Mouse (Mus musculus): ENCODE results near the gene Rcc1l. TPM values are rescaled to one million over a fixed set of nuclear protein-coding genes. Genes with fewer than 3 reads are reported as not detected.
A peak's percentile ranks its signal among the peaks of the same experiment; 100 is the strongest.

Rcc1l gene
- 13.0 and 14.0 TPM in 2 replicates for polyA plus RNA-seq (2012; rRNA removed)

DNA sequence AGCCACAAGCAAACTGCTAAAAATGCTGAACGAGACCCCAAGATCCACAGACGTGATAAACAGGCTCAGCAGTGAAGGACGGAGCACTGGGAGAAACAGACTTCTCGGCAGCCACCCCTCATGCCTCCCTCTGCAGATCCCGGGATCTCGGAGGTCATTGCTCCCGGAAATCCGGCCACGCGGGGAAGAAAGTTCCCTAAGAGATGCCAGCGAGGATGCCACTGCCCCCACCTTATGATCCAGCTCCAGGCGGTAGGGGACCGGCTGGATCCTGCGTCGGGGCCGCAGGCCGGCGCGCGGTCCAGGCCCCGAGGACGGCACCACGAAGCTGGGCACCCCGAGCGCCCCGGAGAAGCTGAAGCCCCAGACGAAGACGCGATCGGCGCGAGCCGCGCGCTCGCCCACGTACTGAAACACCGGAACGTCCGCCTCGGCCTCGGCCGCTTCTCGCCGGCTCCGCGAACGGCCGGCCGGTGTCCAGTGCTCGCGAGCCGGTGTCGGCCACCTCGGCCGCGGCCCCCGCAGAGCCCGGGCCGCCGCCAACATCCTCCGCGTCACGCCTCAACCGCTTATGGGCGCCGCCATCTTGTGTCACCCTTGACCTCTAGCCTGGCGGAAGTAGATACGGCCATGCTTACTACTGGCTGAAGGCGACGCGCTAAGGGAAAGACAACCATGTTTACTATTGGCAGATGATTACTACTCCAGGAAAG is at the start of gene Rcc1l:
TSS of gene Rcc1l (minus strand) at position 606 of the 713 bp plus-strand sequence.
- peak; percentile 72 for DNase-seq (ENCODE audit: low read depth, low spot score)
- WGBS = under 1% methylated on average over 72 of the region's 72 CpGs

DNA sequence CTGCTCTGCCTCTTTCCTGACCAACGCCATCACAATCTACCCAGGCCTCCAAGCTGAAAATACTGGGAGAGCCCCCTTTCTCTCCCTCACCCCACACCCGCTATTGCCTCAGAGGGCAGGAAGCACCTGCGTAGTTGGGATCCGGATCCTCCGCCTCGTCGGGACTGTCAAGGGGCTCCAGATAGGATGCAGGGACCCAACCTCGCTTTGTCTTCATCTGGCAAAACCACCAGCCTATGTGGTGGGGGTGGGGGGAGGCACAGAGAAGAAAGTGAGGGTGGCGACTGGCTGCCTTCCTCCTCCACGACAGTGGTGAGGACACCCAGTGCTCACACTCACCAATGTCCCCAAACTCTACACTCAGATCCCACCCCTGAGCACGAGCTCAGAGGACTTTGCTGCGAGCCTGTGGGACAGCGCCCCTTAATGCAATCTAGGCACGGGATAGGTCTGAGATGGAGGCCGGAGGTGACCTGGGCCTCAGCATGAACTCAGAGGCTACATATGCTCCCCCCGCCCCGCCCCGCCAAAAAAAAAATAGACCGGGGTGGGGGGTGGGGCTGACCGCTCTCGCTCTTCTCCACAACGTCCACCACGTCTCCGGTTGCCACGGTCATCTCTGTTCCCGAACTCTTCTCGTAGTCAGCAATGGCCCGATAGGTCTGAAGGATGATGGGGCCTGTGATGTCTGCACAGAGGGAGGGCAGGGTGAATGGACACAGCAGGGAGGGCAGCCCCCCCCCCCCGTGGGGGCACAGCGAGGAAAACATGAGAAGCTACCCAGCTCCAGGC is 48.7 kb upstream of the Rcc1l start:
- DNase-seq (ENCODE audit: low read depth, low spot score) = no peak
- WGBS = 79% methylated on average over 30 of the region's 30 CpGs

DNA sequence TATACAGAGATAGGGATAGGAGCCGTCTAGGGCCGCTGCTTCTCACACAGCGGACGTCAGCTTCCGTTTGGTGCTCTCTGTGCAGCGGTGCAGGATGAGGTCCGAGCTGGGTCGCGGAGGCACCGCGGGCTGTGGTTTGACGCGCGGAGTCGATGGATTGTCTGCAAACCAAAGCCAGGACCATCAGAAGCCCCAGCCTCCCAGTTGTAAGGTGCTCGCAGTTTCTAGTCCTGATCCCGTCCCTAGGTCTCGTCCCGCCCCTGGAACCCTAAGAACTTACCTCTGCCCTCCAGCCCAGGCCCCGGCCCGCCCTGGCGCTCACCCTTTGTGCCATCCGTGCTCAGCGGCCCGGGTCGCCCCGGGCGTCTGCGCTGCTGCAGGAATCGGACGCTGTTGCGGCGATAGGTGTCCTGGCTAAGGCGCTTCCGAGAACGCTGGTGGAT is 45.2 kb upstream of the Rcc1l start:
- DNase-seq (ENCODE audit: low read depth, low spot score) = no peak
- WGBS = 12% methylated on average over 36 of the region's 36 CpGs

DNA sequence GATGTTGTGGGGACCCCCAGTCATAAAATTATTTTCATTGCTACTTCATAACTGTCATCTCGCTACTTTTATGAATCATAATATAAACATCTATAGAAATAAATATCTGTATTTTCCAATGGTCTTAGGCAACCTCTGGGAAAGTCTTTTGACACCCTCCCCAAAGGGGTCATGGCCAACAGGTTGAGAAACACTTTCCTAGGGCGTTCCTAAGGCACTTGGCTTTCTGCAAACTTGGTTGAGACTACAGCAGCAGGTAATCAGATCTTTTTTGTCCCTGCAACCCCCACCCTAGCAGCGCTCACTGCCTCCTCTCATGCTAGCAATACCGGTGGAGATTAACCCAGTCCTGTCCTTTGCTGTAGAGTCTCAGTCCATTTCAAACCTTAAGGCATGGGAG is 44.7 kb upstream of the Rcc1l start:
- DNase-seq (ENCODE audit: low read depth, low spot score) = no peak
- WGBS = 56% methylated on average over 4 of the region's 4 CpGs

DNA sequence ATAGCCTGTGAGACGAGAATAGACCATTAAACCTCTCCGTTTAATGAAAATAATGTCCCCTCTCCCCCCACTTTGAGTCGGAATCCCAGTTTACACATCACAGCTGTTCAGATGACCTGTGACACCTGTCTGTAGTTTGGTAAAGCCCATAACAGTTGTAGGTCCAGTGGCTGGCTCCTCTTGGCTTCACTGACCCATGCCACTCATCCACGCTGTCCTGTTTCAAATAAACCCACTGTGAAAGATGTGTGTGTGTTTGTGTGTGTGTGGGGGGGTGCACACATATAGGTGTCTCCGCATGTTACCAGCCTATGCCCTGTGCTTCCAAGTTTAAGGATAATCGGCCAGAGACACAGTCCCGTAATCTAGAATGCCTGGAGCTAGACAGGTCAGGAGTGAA is 41.3 kb upstream of the Rcc1l start:
- DNase-seq (ENCODE audit: low read depth, low spot score) = no peak
- WGBS = 86% methylated on average over 7 of the region's 7 CpGs

DNA sequence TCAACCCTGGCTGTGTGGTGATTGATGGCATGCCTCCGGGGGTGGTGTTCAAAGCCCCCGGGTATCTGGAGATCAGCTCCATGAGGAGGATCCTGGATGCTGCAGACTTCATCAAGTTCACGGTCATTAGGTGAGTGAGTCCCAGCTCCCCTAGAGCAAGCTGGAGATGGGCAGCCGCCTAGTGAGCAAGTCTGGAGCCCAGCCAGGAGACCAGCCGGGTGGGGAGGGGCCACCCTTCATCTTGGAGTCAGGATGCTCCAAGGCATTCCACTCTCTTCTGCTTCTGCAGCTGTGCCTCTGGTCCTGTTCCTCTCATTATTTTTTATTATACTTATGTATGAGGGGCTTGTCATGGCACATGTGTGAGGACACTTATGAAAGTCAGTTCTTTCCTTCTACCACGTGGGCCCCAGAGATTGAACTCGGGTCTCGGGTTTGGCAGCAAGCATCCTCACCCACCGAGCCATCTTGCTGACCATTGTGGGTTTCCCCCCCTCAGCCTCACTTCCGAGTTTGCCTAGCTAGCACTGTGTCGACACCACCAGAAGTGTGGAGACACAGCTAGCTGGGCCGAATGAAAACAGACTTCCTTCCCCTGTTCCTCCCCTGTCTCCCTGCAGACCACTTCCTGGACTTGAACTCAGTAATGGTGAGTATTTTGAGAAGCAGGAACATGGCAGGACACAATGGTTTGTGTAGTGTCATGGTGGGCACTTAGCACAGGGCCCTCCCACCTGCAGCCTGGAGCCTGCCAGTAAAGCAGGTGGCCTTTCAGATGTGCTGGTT is 37.6 kb upstream of the Rcc1l start:
- WGBS = 58% methylated on average over 12 of the region's 12 CpGs
- no peak for DNase-seq (ENCODE audit: low read depth, low spot score)

DNA sequence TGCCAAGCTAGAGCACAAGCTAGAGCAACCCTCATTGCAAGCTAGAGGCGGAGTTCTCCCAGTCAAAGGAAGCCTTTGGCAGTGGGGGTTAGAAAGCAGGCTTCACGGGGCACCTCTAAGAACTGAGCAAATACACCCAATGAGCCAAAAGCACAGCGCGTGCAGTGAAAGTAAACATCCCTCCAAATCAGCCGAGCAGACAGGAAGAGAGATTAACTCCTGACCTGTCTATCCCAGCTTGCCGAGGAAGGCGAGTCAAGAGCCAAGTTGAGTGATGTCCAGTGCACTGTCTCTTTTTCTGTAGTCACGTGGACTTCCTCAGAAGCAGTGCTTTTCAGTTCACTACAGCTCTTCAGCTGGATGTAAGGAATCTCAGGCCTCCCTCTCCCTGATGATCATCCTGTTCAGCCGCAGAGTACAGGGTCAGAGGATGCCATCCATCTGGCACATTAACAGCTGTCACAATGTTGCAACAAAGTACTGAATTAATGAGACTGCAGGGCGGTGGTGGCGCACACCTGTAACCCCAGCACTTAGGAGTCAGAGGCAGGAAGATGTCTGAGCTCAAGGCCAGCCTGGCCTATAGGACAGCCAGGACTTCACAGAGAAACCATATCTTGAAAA is 33.5 kb upstream of the Rcc1l start:
- DNase-seq (ENCODE audit: low read depth, low spot score) = no peak
- WGBS = 31% methylated on average over 11 of the region's 11 CpGs

DNA sequence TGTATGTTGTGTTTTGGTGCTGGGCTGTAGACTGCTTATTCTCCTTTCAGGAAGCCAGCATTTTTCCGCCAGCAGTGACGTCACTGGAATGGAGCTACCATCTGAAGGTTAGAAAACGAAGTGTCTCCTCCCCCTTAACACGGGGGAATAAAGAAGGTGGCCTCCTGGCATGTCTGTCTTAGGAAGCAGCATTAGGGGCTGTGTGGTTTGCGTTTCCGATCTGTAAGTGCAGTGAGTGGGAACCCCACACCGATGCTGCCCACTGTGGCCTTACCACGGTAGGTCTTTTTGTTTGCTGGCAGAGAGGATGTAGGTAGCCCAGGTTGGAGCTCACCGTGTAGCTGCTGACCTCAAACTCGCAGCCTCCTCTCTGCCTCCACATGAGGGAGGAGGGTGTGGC is 30.1 kb upstream of the Rcc1l start:
- 78% methylated on average over 10 of the region's 10 CpGs for WGBS
- no peak for DNase-seq (ENCODE audit: low read depth, low spot score)

DNA sequence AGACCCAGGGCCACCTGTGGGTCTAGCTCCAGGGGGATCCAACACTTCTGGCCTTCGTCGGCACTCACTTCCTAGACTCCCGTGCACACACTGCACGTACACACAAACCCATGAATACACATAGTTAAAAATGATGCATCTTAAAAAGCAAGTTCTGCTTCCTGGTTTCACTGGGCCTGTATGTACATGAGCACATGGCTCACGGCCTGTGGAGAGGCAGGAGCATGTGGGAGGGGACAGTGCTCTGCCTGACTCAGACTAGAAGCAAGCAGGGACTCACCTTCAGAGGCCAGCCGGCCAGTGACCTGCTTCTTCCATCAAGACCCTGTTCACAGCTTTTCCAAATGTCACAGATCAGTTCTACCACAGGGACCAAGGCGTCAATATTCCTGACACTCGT is 17.1 kb upstream of the Rcc1l start:
- no peak for DNase-seq (ENCODE audit: low read depth, low spot score)
- WGBS = 83% methylated on average over 8 of the region's 8 CpGs

DNA sequence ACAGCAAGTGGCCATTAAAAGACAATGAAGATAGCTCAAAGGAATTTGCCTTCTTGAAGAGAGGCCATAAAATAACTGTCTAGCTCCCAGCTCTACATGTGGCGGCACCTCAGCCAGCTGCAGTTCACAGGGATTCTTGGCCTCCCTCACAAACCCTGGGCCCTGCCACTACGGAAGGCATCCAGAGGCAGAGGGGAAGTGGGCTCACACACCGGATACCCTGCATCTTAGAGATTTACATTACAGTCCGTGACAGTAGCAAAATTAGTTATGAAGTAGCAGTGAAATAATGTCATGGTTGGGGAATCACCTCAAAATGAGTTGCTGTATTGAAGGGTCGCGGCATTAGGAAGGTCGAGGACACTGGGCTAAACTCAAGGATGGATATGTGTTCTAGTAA is 12.0 kb upstream of the Rcc1l start:
- WGBS = 74% methylated on average over 7 of the region's 7 CpGs
- DNase-seq (ENCODE audit: low read depth, low spot score) = no peak

DNA sequence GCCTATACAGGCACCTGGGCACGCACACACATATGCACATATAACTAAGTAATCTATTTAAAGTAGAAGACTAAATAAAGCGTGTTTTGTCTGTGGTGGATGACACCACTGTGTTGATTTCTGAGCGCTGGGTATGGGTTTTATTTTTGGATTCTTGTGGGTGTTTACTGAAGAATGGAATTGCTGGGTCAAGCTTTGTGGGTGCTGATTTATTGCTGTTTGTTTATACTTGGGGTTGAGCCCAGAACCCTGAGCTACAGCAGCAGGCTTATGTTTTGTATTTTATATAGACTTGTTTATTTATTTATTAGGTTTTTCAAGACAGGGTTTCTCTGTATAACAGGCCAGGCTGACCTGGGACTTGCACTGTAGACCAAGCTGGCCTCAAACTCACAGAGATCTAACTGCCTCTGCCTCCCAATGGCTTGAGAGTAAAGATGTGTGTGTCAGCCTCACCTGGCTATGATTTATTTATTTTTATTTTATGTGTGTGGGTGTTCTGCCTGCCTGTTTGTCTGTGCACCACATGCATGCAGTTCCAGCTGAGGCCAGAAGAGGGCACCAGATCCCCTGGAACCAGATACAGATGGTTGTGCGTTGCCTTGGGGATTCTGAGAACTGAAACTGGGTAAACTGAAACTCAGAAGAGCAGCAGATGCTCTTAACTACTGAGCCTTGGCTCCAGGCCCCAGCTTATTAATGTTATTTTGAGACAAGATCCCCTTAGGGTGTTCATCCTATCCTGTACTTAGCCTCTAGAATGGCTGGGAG is 10.6 kb upstream of the Rcc1l start:
- DNase-seq (ENCODE audit: low read depth, low spot score) = no peak
- WGBS = 61% methylated on average over 4 of the region's 4 CpGs

DNA sequence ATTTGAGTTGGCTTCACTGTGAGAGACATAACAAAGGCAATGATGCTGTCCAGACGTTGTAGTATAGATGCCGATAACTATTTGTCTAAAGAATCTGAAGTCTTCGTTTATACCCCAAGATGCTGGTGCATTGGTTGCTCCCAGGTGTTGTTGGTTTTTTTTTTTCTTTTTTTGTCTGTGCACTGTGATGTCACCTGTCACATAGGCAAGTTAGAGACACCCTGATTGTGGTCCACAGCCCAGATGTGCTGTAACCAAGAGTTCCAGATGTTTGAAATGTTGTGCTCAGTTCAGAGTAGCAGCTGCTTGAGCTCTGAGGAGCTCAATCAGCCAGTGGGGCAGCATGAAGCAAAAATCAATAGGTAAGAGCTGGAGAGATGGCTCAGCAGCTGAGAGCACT is 9.5 kb upstream of the Rcc1l start:
- 68% methylated on average over 3 of the region's 3 CpGs for WGBS
- no peak for DNase-seq (ENCODE audit: low read depth, low spot score)

DNA sequence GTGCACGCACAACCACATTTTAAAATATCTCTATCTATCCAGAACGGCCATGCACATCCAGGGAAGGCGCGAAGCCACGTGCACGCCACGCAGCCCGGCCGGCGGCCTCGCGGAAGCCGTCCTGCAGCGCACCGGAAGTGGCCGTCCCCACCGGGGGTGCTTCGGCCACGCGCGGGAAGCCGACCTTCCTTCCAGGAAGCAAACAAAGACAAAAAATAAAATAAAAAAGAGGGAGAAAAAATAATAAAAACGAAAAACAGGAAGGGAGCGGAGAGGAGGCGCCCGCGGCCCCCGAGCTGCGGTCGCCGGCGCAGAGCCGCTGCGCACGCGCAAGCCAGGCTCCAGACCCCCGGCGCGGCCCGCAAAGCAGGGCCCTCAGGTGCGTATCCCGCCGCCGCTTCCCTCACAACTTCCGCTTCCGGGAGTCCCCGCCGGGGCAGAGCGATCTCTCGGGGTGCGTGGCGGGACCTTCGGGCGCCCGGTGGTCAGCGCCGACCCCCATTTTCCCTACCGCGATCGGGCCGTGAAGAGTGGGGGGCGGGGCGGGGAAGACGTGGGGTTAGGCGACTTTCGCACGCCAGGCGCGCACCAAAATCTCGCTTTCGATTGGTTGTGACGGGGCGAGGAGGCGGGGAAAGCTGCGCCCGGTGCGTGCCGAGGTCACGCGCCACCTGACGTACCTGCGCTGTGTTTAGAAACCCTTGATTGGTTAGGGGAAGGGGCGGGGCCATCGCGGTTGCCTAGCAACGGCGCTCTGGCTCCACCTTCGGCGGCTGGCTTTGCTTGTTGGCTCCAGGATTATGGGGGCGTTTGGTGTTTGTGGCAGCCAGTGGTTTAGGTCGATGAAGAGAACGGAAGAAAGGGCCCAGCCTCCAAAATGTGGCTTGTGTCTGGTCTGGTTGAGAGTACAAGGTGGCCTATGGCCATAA is 7.6 kb upstream of the Rcc1l start, which contains the start of gene Gtf2ird2:
TSS of gene Gtf2ird2 (plus strand) at position 140 of the 929 bp plus-strand sequence.
- DNase-seq (ENCODE audit: low read depth, low spot score) = peak; percentile 84
- WGBS = under 1% methylated on average over 92 of the region's 92 CpGs

DNA sequence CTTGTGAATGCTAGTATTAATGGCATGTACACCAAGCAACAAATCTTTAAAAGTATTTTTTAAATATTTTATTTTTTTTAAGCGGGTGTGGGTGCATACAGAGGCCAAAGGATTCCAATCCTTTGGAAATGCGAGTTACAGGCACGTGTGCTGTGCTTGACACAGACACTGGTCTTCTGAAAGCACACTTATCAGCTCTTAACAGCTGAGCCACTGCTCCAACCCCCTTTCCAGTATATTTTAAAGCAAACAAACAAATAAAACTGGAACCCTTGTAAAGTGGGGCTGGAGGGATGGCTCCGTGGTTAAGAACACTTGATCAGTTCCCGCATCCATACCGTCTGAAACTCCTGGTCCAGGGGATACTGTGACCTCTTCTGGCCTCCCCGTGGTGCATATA is 6.6 kb upstream of the Rcc1l start:
- whole genome bisulfite sequencing = 27% methylated on average over 7 of the region's 7 CpGs
- no peak for DNase-seq (ENCODE audit: low read depth, low spot score)

DNA sequence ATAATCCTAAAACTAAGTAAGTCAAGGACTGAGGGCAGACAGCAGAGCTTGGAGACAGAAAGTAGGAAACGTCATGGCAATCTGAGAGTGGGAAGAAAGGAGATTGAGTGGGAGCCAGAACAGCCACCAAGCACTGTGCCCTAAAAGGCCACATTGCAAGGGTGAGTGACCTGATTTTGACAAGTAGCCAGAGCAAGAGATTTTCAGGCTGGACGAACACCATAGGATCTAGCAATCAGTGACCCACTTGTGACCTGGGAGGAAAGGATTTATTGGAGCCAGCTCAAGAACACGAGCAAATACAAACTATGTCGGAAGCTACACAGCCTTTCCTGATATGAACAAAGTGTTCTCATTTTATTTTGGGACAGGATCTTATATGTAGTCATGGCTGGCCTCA is 6.2 kb upstream of the Rcc1l start:
- 28% methylated on average over 4 of the region's 4 CpGs for WGBS
- no peak for DNase-seq (ENCODE audit: low read depth, low spot score)

DNA sequence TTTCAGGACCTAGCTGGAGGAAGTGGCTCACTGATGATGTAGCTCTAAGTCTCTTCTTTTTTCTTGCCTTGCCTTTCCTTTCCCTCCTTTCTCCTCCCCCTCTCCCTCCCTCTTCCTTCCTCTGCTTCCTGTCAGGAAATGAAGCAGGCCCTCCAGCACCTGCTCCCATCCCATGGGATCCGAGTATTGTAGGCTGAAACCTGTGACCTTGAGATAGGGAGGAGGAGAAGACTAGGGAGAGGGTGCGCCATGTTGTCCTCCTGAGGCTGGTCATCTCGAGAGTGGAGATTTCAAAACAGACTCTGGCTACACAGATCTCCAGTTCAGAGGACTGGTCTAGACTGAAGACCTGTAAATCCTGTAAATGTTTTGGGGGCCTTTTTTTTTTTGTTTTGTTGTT is 5.6 kb upstream of the Rcc1l start:
- no peak for DNase-seq (ENCODE audit: low read depth, low spot score)
- WGBS = 46% methylated on average over 3 of the region's 3 CpGs

DNA sequence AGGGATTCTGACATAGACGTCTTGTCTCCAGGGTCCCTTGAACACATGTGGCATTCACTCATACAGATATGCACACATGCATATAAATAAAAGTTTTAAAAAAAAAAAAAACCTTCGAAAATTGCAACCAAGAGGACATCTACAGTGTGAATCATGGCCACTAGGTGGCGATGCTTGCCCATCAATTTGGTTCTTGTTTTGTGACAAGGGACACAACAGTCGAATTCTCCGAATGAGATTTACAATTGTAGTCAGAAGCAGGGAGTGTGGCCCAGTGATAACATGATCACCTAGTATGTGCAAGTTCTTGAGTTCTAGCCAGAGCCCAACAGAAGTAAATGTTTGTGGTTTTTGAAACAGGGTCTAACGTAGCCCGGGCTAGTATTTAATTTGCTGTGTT is 3.3 kb upstream of the Rcc1l start:
- WGBS = 18% methylated on average over 7 of the region's 7 CpGs
- peak; percentile 63 for DNase-seq (ENCODE audit: low read depth, low spot score)

DNA sequence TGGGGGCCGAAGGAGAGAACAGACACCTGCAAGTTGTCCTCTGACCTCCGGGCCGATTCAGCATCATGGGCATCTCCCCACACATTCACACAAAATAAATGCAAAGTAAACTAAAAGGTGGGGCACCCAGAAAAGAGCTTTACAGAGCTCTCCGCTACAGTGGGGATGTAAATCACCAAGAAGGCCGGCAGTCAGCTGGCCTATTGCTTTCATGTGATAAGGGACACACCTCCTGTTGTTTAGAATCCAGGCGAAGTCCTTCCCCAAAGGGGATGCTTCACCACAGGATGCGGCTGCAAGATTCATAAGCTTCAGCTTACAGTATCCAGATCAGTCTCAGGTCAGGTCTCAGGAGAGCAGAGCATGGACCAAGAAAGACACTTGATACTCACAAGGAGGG is 2.0 kb upstream of the Rcc1l start:
- WGBS = 74% methylated on average over 7 of the region's 7 CpGs
- no peak for DNase-seq (ENCODE audit: low read depth, low spot score)
